Mouse (Mus musculus) lung, embryonic 14.5 days (tissue): ENCODE results near the gene Tmem136. TPM values are rescaled to one million over a fixed set of nuclear protein-coding genes. Genes with fewer than 3 reads are reported as not detected.

Experiments
- ATAC-seq: fragments of 200-750 bp; cut with Nextera tagmentation; 2 replicates; pipeline ENCODE4 v1.8.0; 2017; ENCODE audit warnings: mild to moderate bottlenecking, moderate TSS enrichment, moderate library complexity; ENCODE audit not compliant: insufficient read depth
- DNase-seq: peaks from one replicate; pipeline ENCODE4 v3.0.0-alpha.2; 2015
- H3K27ac ChIP-seq: fragments of 300-500 bp; sonication (generic); 2 replicates; pipeline ENCODE4 v1.5.1; 2014; ENCODE audit warnings: low read depth, mild to moderate bottlenecking, moderate library complexity
- H3K27me3 ChIP-seq: fragments of 300-500 bp; sonication (generic); 2 replicates; pipeline ENCODE4 v1.6.1; 2014; ENCODE audit warnings: low read length, control low read depth; ENCODE audit not compliant: insufficient read depth
- H3K36me3 ChIP-seq: fragments of 300-500 bp; sonication (generic); 2 replicates; pipeline ENCODE4 v1.6.1; 2014; ENCODE audit warnings: control low read depth; ENCODE audit not compliant: insufficient read depth
- H3K4me1 ChIP-seq: fragments of 300-500 bp; sonication (generic); 2 replicates; pipeline ENCODE4 v1.6.1; 2014; ENCODE audit warnings: antibody characterized with exemption, control low read depth; ENCODE audit not compliant: insufficient read depth
- H3K4me2 ChIP-seq: fragments of 300-500 bp; sonication (generic); 2 replicates; pipeline ENCODE4 v1.6.1; 2014; ENCODE audit warnings: mild to moderate bottlenecking
- H3K4me3 ChIP-seq: fragments of 300-500 bp; sonication (generic); 2 replicates; pipeline ENCODE4 v1.5.1; 2014; ENCODE audit warnings: low read depth, low read length
- H3K9ac ChIP-seq: fragments of 300-500 bp; sonication (generic); 2 replicates; pipeline ENCODE4 v1.6.1; 2014
- H3K9me3 ChIP-seq: fragments of 300-500 bp; sonication (generic); 2 replicates; pipeline ENCODE4 v1.6.1; 2016; ENCODE audit warnings: low read depth, low read length, control low read depth
- CTCF ChIP-seq: IDR thresholded peaks from 2 replicates; pipeline ENCODE4 v1.5.1; 2016; ENCODE audit warnings: antibody characterized with exemption, low read depth
- WGBS: fragments of 180-500 bp; shearing (Covaris S2); extraction: QIAGEN DNeasy Blood & Tissue Kit; methylation state at CpG from one replicate; pipeline ENCODE4 v1.1.7; 2014; 5-methylcytosine and 5-hydroxymethylcytosine counted together
- polyA plus RNA-seq: library from polyadenylated mRNA; unstranded; fragments of >200 nt; fragmentation: Nextera tagmentation; extraction: Ambion mirVana; gene quantifications from 2 replicates; pipeline ENCODE4 v1.2.1, GENCODE M21; 2014

Gene Tmem136
- polyA plus RNA-seq, 1 experiment from 2014 or later, result 5.3 TPM

- no peak overlapping the region for H3K9ac ChIP-seq
- no peak overlapping the region for H3K27ac ChIP-seq
- no peaks in the 10 kb centered on the region for H3K9me3 ChIP-seq
- no peaks in the 10 kb centered on the region for H3K36me3 ChIP-seq
- no peak for DNase-seq
- H3K4me3 ChIP-seq, result no peak overlapping the region
- 48% methylated on average over 7 of the region's 7 CpGs for WGBS
- no peak for ATAC-seq
- no peak overlapping the region for H3K4me2 ChIP-seq
- peaks cover 18% of the 10 kb centered on the region for H3K4me1 ChIP-seq
- no peak for TF ChIP-seq CTCF
- no peaks in the 10 kb centered on the region for H3K27me3 ChIP-seq
Measured at GRCm38 (mm10) chr9:43083441-43084055, 32.8 kb downstream of the Tmem136 start.

- Histone ChIP-seq H3K4me2 (no peak overlapping the region), H3K36me3 (no peaks in the 10 kb centered on the region), H3K4me3 (no peak overlapping the region), H3K4me1 (peaks cover 11% of the 10 kb centered on the region), H3K27me3 (no peaks in the 10 kb centered on the region), H3K9ac (no peak overlapping the region), H3K9me3 (no peaks in the 10 kb centered on the region), H3K27ac (no peak overlapping the region)
- DNase-seq, result no peak
- ATAC-seq, result no peak
- 80% methylated on average over 3 of the region's 3 CpGs for WGBS
- TF ChIP-seq CTCF, result no peak
Measured at GRCm38 (mm10) chr9:43078711-43079110, 37.7 kb downstream of the Tmem136 start.

- no peak for TF ChIP-seq CTCF
- Histone ChIP-seq H3K4me3 (no peak overlapping the region), H3K9ac (no peak overlapping the region), H3K27me3 (no peaks in the 10 kb centered on the region), H3K36me3 (no peaks in the 10 kb centered on the region), H3K4me1 (peaks cover 8% of the 10 kb centered on the region), H3K9me3 (no peaks in the 10 kb centered on the region), H3K4me2 (no peak overlapping the region), H3K27ac (no peak overlapping the region)
- ATAC-seq (no peak), DNase-seq (no peak)
- WGBS, result 54% methylated on average over 7 of the region's 7 CpGs
Measured at GRCm38 (mm10) chr9:43076163-43076562, 40.2 kb downstream of the Tmem136 start.

GRCm38 (mm10) chr9:43074611-43075010 lies 41.8 kb downstream of the Tmem136 start:
- Histone ChIP-seq H3K27me3 (no peaks in the 10 kb centered on the region), H3K9ac (no peak overlapping the region), H3K9me3 (no peaks in the 10 kb centered on the region), H3K4me1 (no peaks in the 10 kb centered on the region), H3K27ac (no peak overlapping the region), H3K4me2 (no peak overlapping the region), H3K4me3 (no peak overlapping the region), H3K36me3 (no peaks in the 10 kb centered on the region)
- WGBS, result 94% methylated on average over 1 of the region's 1 CpGs
- ATAC-seq, result no peak
- no peak for DNase-seq
- TF ChIP-seq CTCF, result no peak

GRCm38 (mm10) chr9:43071741-43072140 lies 44.6 kb downstream of the Tmem136 start:
- 55% methylated on average over 2 of the region's 2 CpGs for WGBS
- no peaks in the 10 kb centered on the region for H3K27me3 ChIP-seq
- no peak overlapping the region for H3K9ac ChIP-seq
- ATAC-seq (no peak), DNase-seq (no peak)
- H3K27ac ChIP-seq, result no peak overlapping the region
- no peak overlapping the region for H3K4me2 ChIP-seq
- TF ChIP-seq CTCF, result no peak
- H3K36me3 ChIP-seq, result no peaks in the 10 kb centered on the region
- no peaks in the 10 kb centered on the region for H3K9me3 ChIP-seq
- H3K4me3 ChIP-seq, result no peak overlapping the region
- H3K4me1 ChIP-seq, result 0 out of 2 replicates have a peak, but pooled peaks cover 5% of the 10 kb centered on the region

- Histone ChIP-seq H3K27me3 (no peaks in the 10 kb centered on the region), H3K9me3 (no peaks in the 10 kb centered on the region), H3K36me3 (no peaks in the 10 kb centered on the region), H3K27ac (0 out of 2 replicates have a peak overlapping the region, but pooled peaks have one; percentile 10), H3K9ac (no peak overlapping the region), H3K4me3 (no peak overlapping the region), H3K4me2 (no peak overlapping the region), H3K4me1 (0 out of 2 replicates have a peak, but pooled peaks cover 5% of the 10 kb centered on the region)
- ATAC-seq, result no peak
- TF ChIP-seq CTCF, result no peak
- 36% methylated on average over 4 of the region's 4 CpGs for WGBS
- no peak for DNase-seq
Measured at GRCm38 (mm10) chr9:43071176-43071575, 45.2 kb downstream of the Tmem136 start.

GRCm38 (mm10) chr9:43070566-43070965 lies 45.8 kb downstream of the Tmem136 start:
- Histone ChIP-seq H3K4me1 (0 out of 2 replicates have a peak, but pooled peaks cover 5% of the 10 kb centered on the region), H3K9me3 (no peaks in the 10 kb centered on the region), H3K27me3 (no peaks in the 10 kb centered on the region), H3K4me2 (no peak overlapping the region), H3K4me3 (no peak overlapping the region), H3K36me3 (no peaks in the 10 kb centered on the region), H3K27ac (no peak overlapping the region), H3K9ac (no peak overlapping the region)
- 69% methylated on average over 4 of the region's 4 CpGs for WGBS
- TF ChIP-seq CTCF, result no peak
- no peak for DNase-seq
- ATAC-seq, result no peak
